Mouse (Mus musculus) C2C12 (cell line): ENCODE measurements at regions not wholly inside any gene's neighbourhood (a gene's known extent, or its start where the extent isn't known, plus 50 kb on each side); places are given as distances from the start of the nearest gene placed in this dataset.

Experiments
- CEBPB ChIP-seq: IDR thresholded peaks from one replicate; pipeline ENCODE4 v1.6.1; 2011; ENCODE audit warnings: low read depth, mild to moderate bottlenecking, control low read depth, moderate library complexity
- CTCF ChIP-seq: IDR thresholded peaks from one replicate; pipeline ENCODE4 v1.5.1; 2011; ENCODE audit not compliant: control insufficient read depth, insufficient read depth, insufficient read length
- MAX ChIP-seq: IDR thresholded peaks from one replicate; pipeline ENCODE4 v1.6.1; 2011; ENCODE audit warnings: mild to moderate bottlenecking, control low read depth
- MYOD1 ChIP-seq: IDR thresholded peaks from one replicate; pipeline ENCODE4 v1.6.1; 2011; ENCODE audit warnings: low read depth; ENCODE audit not compliant: control insufficient read depth, insufficient read length
- MYOG ChIP-seq: IDR thresholded peaks from one replicate; pipeline ENCODE4 v1.6.1; 2011; ENCODE audit not compliant: control insufficient read depth, insufficient read length; ENCODE audit errors: extremely low read depth
- USF1 ChIP-seq: IDR thresholded peaks from one replicate; pipeline ENCODE4 v1.6.1; 2011; ENCODE audit warnings: low read depth, mild to moderate bottlenecking, control low read depth, moderate library complexity

DNA sequence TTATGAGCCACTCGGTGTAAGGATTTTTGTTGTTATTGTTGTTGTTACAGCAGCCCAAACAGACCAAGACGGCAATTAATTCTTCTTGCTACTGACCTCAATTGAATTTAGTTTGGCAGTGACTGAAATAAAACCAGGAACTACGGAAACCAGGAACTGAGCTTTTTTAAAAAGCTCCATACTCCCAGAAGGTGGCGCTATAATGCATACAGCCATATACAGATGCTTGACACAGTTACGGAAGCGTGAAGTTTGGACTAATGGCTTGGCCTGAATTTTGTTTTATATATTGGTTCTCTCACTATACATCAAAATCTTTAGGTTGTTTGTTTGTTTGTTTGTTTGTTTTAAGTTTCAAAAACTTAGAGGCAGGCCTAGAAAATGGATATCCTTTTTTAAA is 98.5 kb upstream of the Adamts3 start:
- no peak for TF ChIP-seq USF1
- no peak for TF ChIP-seq CTCF
- TF ChIP-seq MYOD1 = no peak
- TF ChIP-seq MYOG = no peak
- no peak for TF ChIP-seq MAX
- TF ChIP-seq CEBPB = no peak
